Mouse (Mus musculus) neural tube, embryonic 15.5 days (tissue): ENCODE measurements around the gene Ralgds. TPM values are rescaled to one million over a fixed set of nuclear protein-coding genes. Genes with fewer than 3 reads are reported as not detected.
"Not testable (repeated sequence)": the region's sequence is repeated elsewhere in the genome, so short reads cannot be mapped to it uniquely, and the experiment has no call there.

Experiments used
- ATAC-seq: fragments of 200-750 bp; cut with Nextera tagmentation; 2 replicates; pipeline ENCODE4 v1.8.0; 2017; ENCODE audit warnings: mild to moderate bottlenecking, moderate TSS enrichment, moderate library complexity; ENCODE audit not compliant: low FRiP score
- H3K27ac ChIP-seq: fragments of 300-500 bp; sonication (generic); replicated peaks from 2 replicates; pipeline ENCODE4 v1.5.1; 2015; ENCODE audit warnings: mild to moderate bottlenecking, inconsistent platforms
- H3K27me3 ChIP-seq: fragments of 300-500 bp; sonication (generic); replicated peaks from 2 replicates; pipeline ENCODE4 v1.6.1; 2015; ENCODE audit warnings: inconsistent platforms
- H3K36me3 ChIP-seq: fragments of 300-500 bp; sonication (generic); 2 replicates; pipeline ENCODE4 v1.6.1; 2015; ENCODE audit warnings: inconsistent platforms
- H3K4me1 ChIP-seq: fragments of 300-500 bp; sonication (generic); 2 replicates; pipeline ENCODE4 v1.6.1; 2015; ENCODE audit warnings: inconsistent platforms
- H3K4me2 ChIP-seq: fragments of 300-500 bp; sonication (generic); 2 replicates; pipeline ENCODE4 v1.6.1; 2015; ENCODE audit warnings: inconsistent platforms, mild to moderate bottlenecking, moderate library complexity
- H3K4me3 ChIP-seq: fragments of 300-500 bp; sonication (generic); replicated peaks from 2 replicates; pipeline ENCODE4 v1.5.1; 2015; ENCODE audit warnings: mild to moderate bottlenecking, inconsistent platforms
- H3K9ac ChIP-seq: fragments of 300-500 bp; sonication (generic); replicated peaks from 2 replicates; pipeline ENCODE4 v1.6.1; 2015; ENCODE audit warnings: mild to moderate bottlenecking, inconsistent platforms
- H3K9me3 ChIP-seq: fragments of 300-500 bp; sonication (generic); replicated peaks from 2 replicates; pipeline ENCODE4 v1.6.1; 2016; ENCODE audit warnings: inconsistent platforms
- WGBS: fragments of 180-500 bp; shearing (Covaris S2); methylation state at CpG from one replicate; pipeline ENCODE4 v1.1.7; 2015; ENCODE audit warnings: mixed read lengths; 5-methylcytosine and 5-hydroxymethylcytosine counted together
- polyA plus RNA-seq: library from polyadenylated mRNA; unstranded; fragments of >200 nt; fragmentation: Nextera tagmentation; extraction: Ambion mirVana; gene quantifications from 2 replicates; pipeline ENCODE4 v1.2.1, GENCODE M21; 2015

The Ralgds gene
- polyA plus RNA-seq, 1 experiment from 2014 or later = 70.4 TPM

DNA sequence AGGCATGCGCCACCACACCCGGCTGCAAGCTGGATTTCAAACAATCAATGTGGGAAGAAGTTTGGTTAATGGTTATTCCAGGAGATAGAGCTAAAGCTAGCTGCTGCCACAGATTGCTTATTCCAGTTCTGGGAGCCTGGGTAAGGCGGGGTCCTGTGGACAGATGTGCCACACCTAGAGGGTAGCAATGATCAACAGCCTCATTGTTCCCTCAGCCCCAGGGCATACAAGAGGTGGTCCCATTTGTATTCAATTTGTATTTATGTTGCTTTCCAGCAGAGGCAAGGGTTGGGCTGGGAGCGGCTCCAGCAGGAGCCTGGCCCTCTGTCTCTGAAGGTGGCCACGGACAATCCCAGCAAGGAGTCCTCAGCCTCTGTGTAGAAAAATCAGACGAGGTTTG lies 6.6 kb upstream of the Ralgds start:
- Histone ChIP-seq H3K4me3 (no peak overlapping the region), H3K4me1 (no peaks in the 10 kb centered on the region), H3K27ac (no peak overlapping the region), H3K36me3 (no peaks in the 10 kb centered on the region), H3K4me2 (no peak overlapping the region), H3K9me3 (no peaks in the 10 kb centered on the region), H3K27me3 (no peaks in the 10 kb centered on the region), H3K9ac (no peak overlapping the region)
- WGBS = 82% methylated on average over 6 of the region's 6 CpGs
- ATAC-seq = no peak

DNA sequence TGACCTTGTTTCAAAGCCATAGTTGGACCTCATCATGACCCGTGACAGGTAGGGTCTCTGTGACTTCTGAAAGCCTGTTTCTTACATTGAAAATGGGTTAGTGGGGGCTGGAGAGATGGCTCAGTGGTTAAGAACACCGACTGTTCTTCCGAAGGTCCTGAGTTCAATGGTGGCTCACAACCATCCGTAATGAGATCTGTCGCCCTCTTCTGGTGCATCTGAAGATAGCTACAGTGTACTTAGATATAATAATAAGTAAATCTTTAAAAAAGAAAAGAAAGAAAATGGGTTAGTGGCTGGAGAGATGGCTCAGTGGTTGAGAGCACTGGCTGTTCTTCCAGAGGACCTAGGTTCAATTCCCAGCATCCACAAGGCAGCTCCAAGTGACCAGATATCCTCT lies 1.3 kb upstream of the Ralgds start:
- ATAC-seq, H3K9ac ChIP-seq, H3K36me3 ChIP-seq, H3K9me3 ChIP-seq, H3K27ac ChIP-seq, H3K4me2 ChIP-seq, H3K4me3 ChIP-seq, H3K27me3 ChIP-seq: not testable (repeated sequence)
- 49% methylated on average over 5 of the region's 5 CpGs for WGBS
- H3K4me1 ChIP-seq = peaks cover 33% of the 10 kb centered on the region

DNA sequence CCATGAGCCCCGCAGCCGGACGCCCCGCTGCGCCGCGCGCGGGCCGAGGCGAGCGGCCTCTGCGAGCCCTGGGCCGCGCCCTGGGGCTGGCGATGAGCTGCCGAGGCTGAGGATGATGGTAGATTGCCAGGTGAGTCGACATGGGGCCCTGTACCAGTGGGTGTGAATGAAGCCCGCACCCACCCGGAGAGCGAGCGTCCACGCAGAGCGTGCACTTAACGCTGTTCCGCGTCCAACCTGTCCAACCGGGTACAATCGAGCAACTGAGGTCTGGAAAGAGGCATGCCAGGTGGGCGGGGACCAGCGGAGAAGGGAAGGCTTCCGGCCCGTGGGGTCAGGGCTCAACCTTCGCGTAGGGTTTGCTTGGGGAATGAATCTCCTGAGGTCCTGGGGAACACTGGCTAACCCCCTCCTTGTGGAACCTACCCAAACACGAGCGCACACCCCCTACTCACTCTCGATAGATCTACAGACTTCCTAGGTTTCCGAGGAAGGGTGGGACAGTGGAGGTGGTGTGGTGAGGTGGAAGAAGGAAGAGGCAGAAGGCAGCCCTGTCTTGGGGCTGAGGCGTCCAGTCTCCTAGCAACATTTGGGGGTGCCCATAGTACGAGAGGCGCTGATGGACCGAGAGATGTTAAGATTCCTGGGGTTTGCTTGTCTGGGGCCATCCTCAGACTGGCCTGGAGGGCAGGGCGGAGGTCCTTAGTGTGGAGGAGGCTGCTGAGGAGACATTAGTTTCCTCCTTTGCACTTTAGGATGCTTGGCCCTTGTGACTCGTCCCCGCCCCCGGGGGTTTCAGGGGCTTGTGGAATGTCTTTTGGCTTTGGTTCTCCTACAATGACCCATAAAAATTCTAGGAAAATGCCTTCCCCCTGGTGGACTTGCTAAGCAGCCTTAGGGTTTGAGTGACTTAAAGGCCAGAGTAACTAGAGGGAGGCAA lies 776 bp downstream of the Ralgds start:
- no peaks in the 10 kb centered on the region for H3K27me3 ChIP-seq
- peak overlapping the region; percentile 78 for H3K4me3 ChIP-seq
- 3% methylated on average over 46 of the region's 47 CpGs for WGBS
- peaks cover 54% of the 10 kb centered on the region for H3K4me1 ChIP-seq
- no peaks in the 10 kb centered on the region for H3K9me3 ChIP-seq
- no peaks in the 10 kb centered on the region for H3K36me3 ChIP-seq
- peak; percentile 52 for ATAC-seq
- peak overlapping the region; percentile 93 for H3K9ac ChIP-seq
- peak overlapping the region; percentile 75 for H3K4me2 ChIP-seq
- peak overlapping the region; percentile 88 for H3K27ac ChIP-seq

DNA sequence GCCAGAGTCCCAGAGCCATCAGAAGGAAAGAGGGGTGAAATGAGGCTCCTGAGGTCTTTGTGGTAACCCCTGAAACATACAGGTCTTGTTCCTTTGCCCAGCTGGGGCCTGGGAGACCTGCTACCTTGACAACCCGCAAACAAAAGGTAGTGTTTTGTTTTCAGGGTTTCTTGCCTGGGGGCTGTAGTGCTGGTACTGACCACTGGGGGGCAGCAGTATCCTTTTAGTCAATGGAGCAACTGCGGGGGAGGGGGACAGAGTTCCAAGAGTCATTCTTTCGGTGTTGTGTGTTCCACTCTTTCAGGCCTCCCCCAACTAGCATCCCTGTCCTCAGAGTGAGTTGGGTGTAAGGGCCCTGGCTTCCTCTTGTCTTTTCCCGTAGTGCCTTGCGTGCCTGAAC lies 1.6 kb downstream of the Ralgds start:
- H3K9ac ChIP-seq = peak overlapping the region; percentile 93
- H3K27ac ChIP-seq = peak overlapping the region; percentile 88
- H3K27me3 ChIP-seq = no peaks in the 10 kb centered on the region
- no peaks in the 10 kb centered on the region for H3K9me3 ChIP-seq
- 18% methylated on average over 5 of the region's 5 CpGs for WGBS
- peak overlapping the region; percentile 78 for H3K4me3 ChIP-seq
- no peaks in the 10 kb centered on the region for H3K36me3 ChIP-seq
- ATAC-seq = no peak
- H3K4me1 ChIP-seq = peaks cover 62% of the 10 kb centered on the region
- peak overlapping the region; percentile 75 for H3K4me2 ChIP-seq

DNA sequence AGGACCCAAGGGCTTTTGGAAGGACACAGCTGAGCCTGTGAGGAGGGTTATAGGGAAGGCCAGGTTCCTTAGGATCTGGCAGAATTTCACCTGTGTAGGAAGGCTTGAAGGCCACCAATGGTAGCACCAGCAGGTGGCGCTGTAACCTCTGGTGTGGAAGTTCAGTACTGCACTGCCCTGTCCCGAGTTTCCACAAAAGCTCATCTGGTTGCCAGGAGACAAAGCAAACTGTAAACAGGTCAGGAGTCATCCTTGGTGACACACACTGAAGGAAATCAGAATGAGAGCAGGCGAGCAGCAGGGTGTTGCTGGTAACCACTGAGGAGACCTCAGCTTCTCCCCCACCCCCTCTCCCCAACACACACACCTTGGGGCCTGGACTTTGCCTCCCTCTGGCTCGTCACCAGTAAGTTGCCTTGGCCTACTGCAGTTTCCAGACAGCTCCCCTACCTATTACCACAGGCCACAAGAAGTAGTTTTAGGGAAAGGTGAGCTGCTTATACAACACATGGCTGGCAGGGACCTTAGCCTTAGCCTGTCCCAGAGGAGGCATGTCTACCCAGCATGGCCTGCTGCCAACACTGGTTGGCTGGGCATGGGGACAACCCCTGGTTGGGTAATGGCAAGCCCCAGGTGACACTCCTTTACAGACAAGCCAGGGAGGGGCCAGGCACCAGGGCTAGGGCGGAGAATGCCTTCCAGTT lies 4.4 kb downstream of the Ralgds start:
- whole genome bisulfite sequencing = 41% methylated on average over 5 of the region's 5 CpGs
- peak overlapping the region; percentile 24; the same call in 1 of the 2 replicates for H3K4me2 ChIP-seq
- H3K4me3 ChIP-seq = no peak overlapping the region
- no peaks in the 10 kb centered on the region for H3K27me3 ChIP-seq
- H3K9ac ChIP-seq = no peak overlapping the region
- no peak for ATAC-seq
- no peaks in the 10 kb centered on the region for H3K9me3 ChIP-seq
- peaks cover 3% of the 10 kb centered on the region; the same call in 1 of the 2 replicates for H3K36me3 ChIP-seq
- no peak overlapping the region for H3K27ac ChIP-seq
- H3K4me1 ChIP-seq = peaks cover 88% of the 10 kb centered on the region

DNA sequence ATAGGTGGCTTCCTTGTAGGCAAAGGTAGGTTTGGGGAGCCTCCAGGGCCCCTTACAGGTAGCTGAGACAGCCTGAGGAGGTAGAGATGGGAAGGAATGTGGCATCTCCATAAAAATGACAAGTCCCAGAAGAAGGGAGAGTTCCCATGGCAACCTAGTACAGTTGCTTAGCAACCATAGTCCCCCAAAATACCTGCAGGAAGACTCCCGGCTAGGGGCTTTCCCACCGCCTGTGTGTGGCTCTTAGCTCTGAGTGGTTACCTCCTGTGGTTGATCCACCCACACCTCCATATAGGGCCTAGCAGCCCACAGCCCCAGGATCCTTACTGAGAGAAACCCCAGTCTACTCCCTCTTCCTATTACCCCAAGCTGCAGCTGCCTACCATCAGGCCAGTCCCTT lies 5.3 kb downstream of the Ralgds start:
- H3K27me3 ChIP-seq = no peaks in the 10 kb centered on the region
- H3K4me2 ChIP-seq = peak overlapping the region; percentile 24
- H3K9me3 ChIP-seq = no peaks in the 10 kb centered on the region
- no peak overlapping the region for H3K4me3 ChIP-seq
- no peak for ATAC-seq
- 19% methylated on average over 2 of the region's 2 CpGs for WGBS
- H3K4me1 ChIP-seq = peaks cover 89% of the 10 kb centered on the region
- H3K36me3 ChIP-seq = peaks cover 4% of the 10 kb centered on the region; the same call in 1 of the 2 replicates
- H3K9ac ChIP-seq = no peak overlapping the region
- 0 out of 2 replicates have a peak overlapping the region, but pooled peaks have one; percentile 37 for H3K27ac ChIP-seq

DNA sequence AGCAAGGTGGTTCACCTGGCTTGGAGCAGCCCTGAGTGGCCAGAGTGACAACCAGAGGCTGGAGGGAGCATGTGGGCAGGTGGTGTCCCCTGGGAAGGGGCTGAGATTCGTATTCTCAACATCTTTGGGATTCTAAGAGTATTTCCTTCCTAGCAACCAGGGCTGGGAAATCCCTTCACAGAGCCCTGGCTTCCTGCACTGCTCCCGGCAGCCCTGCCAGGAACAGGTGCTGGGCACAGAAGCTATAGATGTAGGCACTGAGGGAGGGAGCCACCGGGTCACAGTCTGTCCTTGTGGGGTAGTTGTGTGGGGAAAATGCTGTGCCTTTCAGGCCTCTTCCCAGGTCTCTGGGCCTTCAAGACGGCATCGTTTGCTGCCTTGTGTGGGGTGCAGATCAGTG lies 7.7 kb downstream of the Ralgds start:
- Histone ChIP-seq H3K9ac (no peak overlapping the region), H3K4me1 (peaks cover 95% of the 10 kb centered on the region), H3K4me2 (no peak overlapping the region), H3K27ac (no peak overlapping the region), H3K27me3 (no peaks in the 10 kb centered on the region), H3K4me3 (no peak overlapping the region), H3K9me3 (no peaks in the 10 kb centered on the region), H3K36me3 (peaks cover 4% of the 10 kb centered on the region; the same call in 1 of the 2 replicates)
- no peak for ATAC-seq
- 67% methylated on average over 5 of the region's 5 CpGs for WGBS

DNA sequence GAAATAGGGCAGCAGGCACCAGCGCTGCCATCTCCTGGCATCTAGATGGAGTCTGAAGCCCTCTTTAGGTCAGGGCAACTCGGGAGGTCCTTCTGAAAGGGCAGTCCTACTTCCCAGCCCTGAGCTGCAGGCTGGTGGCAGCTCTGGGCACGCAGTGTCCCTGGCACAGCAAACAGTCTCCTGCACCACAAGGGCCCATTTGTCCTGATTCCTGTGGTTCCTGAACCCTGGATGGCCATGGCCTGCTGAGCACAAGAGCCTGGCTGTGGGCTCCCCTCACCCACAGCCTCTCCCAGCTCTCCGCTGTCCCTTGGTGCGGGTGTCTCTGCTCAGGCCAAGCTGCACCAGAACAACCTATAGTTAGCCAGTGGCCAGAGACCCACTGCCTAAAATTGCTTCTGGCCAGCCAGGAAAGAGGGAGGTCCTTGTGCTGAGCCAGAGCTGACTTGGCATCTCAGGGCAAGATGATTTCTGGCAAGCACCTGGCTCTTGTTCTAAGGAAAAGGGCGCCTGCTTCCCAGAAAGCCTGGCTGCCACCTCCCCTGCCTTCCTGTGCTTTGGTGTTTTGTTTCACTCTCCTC lies 8.7 kb downstream of the Ralgds start:
- H3K9me3 ChIP-seq = no peaks in the 10 kb centered on the region
- H3K9ac ChIP-seq = no peak overlapping the region
- H3K4me1 ChIP-seq = peaks cover 95% of the 10 kb centered on the region
- H3K4me2 ChIP-seq = no peak overlapping the region
- ATAC-seq = no peak
- 87% methylated on average over 6 of the region's 6 CpGs for WGBS
- H3K36me3 ChIP-seq = peaks cover 4% of the 10 kb centered on the region; the same call in 1 of the 2 replicates
- H3K27ac ChIP-seq = no peak overlapping the region
- no peak overlapping the region for H3K4me3 ChIP-seq
- no peaks in the 10 kb centered on the region for H3K27me3 ChIP-seq

DNA sequence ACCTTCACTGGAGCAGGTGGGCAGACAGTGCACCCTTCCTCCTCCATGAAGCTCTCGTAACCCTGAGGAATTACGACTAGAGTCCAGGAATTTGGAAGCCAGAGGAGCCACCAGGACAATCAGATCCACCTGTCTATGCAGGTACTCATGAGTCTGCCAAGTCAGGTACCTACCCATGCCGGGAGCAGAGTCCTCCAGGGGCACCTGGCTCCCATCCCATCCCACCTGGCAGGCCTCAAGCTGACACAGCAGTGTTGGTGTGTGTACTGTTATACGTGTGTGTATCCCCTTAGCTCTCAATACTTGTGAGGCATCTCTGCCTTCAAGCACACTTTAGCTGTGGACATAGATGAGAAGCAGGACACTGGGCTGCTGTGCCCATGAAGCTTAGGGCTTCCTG lies 9.2 kb downstream of the Ralgds start:
- Histone ChIP-seq H3K4me1 (peaks cover 95% of the 10 kb centered on the region), H3K27ac (no peak overlapping the region), H3K4me2 (no peak overlapping the region), H3K9ac (no peak overlapping the region), H3K9me3 (no peaks in the 10 kb centered on the region), H3K4me3 (no peak overlapping the region), H3K36me3 (peaks cover 4% of the 10 kb centered on the region; the same call in 1 of the 2 replicates), H3K27me3 (no peaks in the 10 kb centered on the region)
- no peak for ATAC-seq
- 85% methylated on average over 4 of the region's 4 CpGs for WGBS

DNA sequence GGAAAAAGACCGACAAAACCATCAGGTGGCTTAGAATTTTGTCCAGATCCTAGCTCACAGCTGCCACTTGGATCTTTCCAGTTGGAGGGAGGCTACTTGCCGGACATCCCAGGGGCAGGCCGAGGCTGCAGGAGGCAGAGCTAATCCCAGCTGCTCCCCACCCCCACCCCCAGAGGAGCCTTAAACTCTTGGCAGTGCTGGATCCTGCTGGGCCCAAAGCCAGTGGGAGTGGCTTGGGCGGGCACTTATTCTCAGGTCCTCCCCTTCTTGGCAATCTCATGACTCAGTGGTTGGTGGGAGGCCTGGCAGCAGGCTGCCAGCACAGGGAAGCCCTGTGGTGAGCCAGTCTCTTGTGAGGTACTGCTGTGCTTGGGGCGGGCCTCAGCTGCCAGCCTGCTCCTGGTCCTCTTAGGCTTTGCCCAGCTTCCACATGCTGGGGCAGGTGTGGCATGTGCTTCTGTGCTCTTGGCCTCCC lies 10.8 kb downstream of the Ralgds start:
- H3K9ac ChIP-seq = no peak overlapping the region
- H3K4me2 ChIP-seq = no peak overlapping the region
- no peaks in the 10 kb centered on the region for H3K9me3 ChIP-seq
- H3K27me3 ChIP-seq = no peaks in the 10 kb centered on the region
- peak; percentile 56 for ATAC-seq
- peaks cover 4% of the 10 kb centered on the region; the same call in 1 of the 2 replicates for H3K36me3 ChIP-seq
- no peak overlapping the region for H3K4me3 ChIP-seq
- 5% methylated on average over 5 of the region's 5 CpGs for WGBS
- peak overlapping the region; percentile 63 for H3K27ac ChIP-seq
- peaks cover 95% of the 10 kb centered on the region for H3K4me1 ChIP-seq

DNA sequence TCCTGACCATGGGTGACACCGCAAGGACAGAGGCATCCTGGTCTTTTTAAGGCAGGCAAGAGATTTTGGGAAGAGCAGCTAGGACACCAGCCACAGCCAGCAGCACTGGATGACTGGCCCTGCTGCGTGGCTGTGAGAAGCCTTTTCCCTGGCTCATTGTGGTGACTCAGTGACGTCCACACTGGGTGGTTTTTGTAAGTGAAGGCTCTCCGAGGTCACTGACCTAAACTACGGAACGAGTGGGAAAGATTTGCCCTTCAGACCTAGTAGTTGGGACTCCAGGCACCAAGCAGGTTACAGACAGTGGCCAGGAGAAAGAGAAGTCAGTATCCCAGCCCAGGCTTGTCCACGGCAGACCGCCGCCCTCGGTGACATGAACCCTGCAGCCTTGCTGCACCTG lies 11.5 kb downstream of the Ralgds start:
- no peak for ATAC-seq
- no peaks in the 10 kb centered on the region for H3K9me3 ChIP-seq
- H3K4me2 ChIP-seq = no peak overlapping the region
- H3K9ac ChIP-seq = no peak overlapping the region
- no peaks in the 10 kb centered on the region for H3K27me3 ChIP-seq
- H3K4me3 ChIP-seq = no peak overlapping the region
- 83% methylated on average over 10 of the region's 10 CpGs for WGBS
- peaks cover 4% of the 10 kb centered on the region; the same call in 1 of the 2 replicates for H3K36me3 ChIP-seq
- peaks cover 95% of the 10 kb centered on the region for H3K4me1 ChIP-seq
- H3K27ac ChIP-seq = peak overlapping the region; percentile 63; the same call in 1 of the 2 replicates
